Mouse (Mus musculus) embryonic facial prominence, embryonic 15.5 days (tissue): ENCODE results near the gene Polr3k. TPM values are rescaled to one million over a fixed set of nuclear protein-coding genes. Genes with fewer than 3 reads are reported as not detected.
A peak's percentile ranks its signal among the peaks of the same experiment; 100 is the strongest.

Experiments used
- ATAC-seq: fragments of 200-750 bp; cut with Nextera tagmentation; 2 replicates; pipeline ENCODE4 v1.8.0; 2017; ENCODE audit warnings: low read depth, moderate TSS enrichment; ENCODE audit not compliant: insufficient number of reproducible peaks, low FRiP score, low TSS enrichment
- H3K27ac ChIP-seq: fragments of 300-500 bp; sonication (generic); replicated peaks from 2 replicates; pipeline ENCODE4 v1.5.1; 2015; ENCODE audit warnings: mild to moderate bottlenecking, inconsistent platforms
- H3K27me3 ChIP-seq: fragments of 300-500 bp; sonication (generic); 2 replicates; pipeline ENCODE4 v1.6.1; 2015; ENCODE audit warnings: inconsistent platforms
- H3K36me3 ChIP-seq: fragments of 300-500 bp; sonication (generic); 2 replicates; pipeline ENCODE4 v1.6.1; 2015; ENCODE audit warnings: mild to moderate bottlenecking, inconsistent platforms
- H3K4me1 ChIP-seq: fragments of 300-500 bp; sonication (generic); 2 replicates; pipeline ENCODE4 v1.6.1; 2015; ENCODE audit warnings: inconsistent platforms
- H3K4me2 ChIP-seq: fragments of 300-500 bp; sonication (generic); replicated peaks from 2 replicates; pipeline ENCODE4 v1.6.1; 2015; ENCODE audit warnings: mild to moderate bottlenecking, inconsistent platforms
- H3K4me3 ChIP-seq: fragments of 300-500 bp; sonication (generic); replicated peaks from 2 replicates; pipeline ENCODE4 v1.5.1; 2015; ENCODE audit warnings: mild to moderate bottlenecking, inconsistent platforms
- H3K9ac ChIP-seq: fragments of 300-500 bp; sonication (generic); 2 replicates; pipeline ENCODE4 v1.6.1; 2015; ENCODE audit warnings: inconsistent platforms
- H3K9me3 ChIP-seq: fragments of 300-500 bp; sonication (generic); replicated peaks from 2 replicates; pipeline ENCODE4 v1.6.1; 2016; ENCODE audit warnings: inconsistent platforms
- WGBS: fragments of 180-500 bp; shearing (Covaris S2); methylation state at CpG from one replicate; pipeline ENCODE4 v1.1.7; 2015; 5-methylcytosine and 5-hydroxymethylcytosine counted together
- polyA plus RNA-seq: library from polyadenylated mRNA; unstranded; fragments of >200 nt; fragmentation: Nextera tagmentation; extraction: Ambion mirVana; gene quantifications from 2 replicates; pipeline ENCODE4 v1.2.1, GENCODE M21; 2015

Gene Polr3k
- 59.5 and 62.8 TPM in 2 replicates for polyA plus RNA-seq

- peak within 1 kb of the TSS; percentile 73 for H3K4me3 ChIP-seq
- peak; percentile 100 for ATAC-seq
- no peaks in the 10 kb centered on the region for H3K27me3 ChIP-seq
- H3K4me2 ChIP-seq: peak within 1 kb of the TSS; percentile 76
- peak within 1 kb of the TSS; percentile 87 for H3K27ac ChIP-seq
- under 1% methylated on average over 35 of the region's 35 CpGs for WGBS
- peaks cover 18% of the 10 kb centered on the region for H3K4me1 ChIP-seq
- H3K36me3 ChIP-seq: peaks cover 9% of the 10 kb centered on the region
- H3K9me3 ChIP-seq: no peaks in the 10 kb centered on the region
- peak within 1 kb of the TSS; percentile 62 for H3K9ac ChIP-seq
Observed at GRCm38 (mm10) chr2:181863791-181864535, at the start of gene Polr3k. TSS of gene Polr3k (plus strand) at chr2:181864337.

- ATAC-seq: no peak
- H3K4me3 ChIP-seq: no peak overlapping the region
- H3K4me1 ChIP-seq: no peaks in the 10 kb centered on the region
- WGBS: 61% methylated on average over 2 of the region's 2 CpGs
- no peak overlapping the region for H3K9ac ChIP-seq
- no peaks in the 10 kb centered on the region for H3K36me3 ChIP-seq
- no peaks in the 10 kb centered on the region for H3K27me3 ChIP-seq
- no peaks in the 10 kb centered on the region for H3K9me3 ChIP-seq
- H3K4me2 ChIP-seq: no peak overlapping the region
- no peak overlapping the region for H3K27ac ChIP-seq
Observed at GRCm38 (mm10) chr2:181829032-181829650, 35.0 kb upstream of the Polr3k start.

GRCm38 (mm10) chr2:181832745-181833144 lies 31.4 kb upstream of the Polr3k start:
- Histone ChIP-seq H3K27me3 (no peaks in the 10 kb centered on the region), H3K4me3 (no peak overlapping the region), H3K4me2 (no peak overlapping the region), H3K27ac (no peak overlapping the region), H3K4me1 (peaks cover 4% of the 10 kb centered on the region; the same call in 1 of the 2 replicates), H3K9me3 (no peaks in the 10 kb centered on the region), H3K9ac (no peak overlapping the region), H3K36me3 (no peaks in the 10 kb centered on the region)
- WGBS: 76% methylated on average over 2 of the region's 2 CpGs
- ATAC-seq: no peak

- Histone ChIP-seq H3K9me3 (no peaks in the 10 kb centered on the region), H3K27me3 (no peaks in the 10 kb centered on the region), H3K4me2 (peak within 1 kb of the TSS; percentile 60), H3K27ac (peak within 1 kb of the TSS; percentile 93), H3K4me1 (peaks cover 12% of the 10 kb centered on the region), H3K4me3 (peak within 1 kb of the TSS; percentile 76), H3K9ac (peak within 1 kb of the TSS; percentile 71), H3K36me3 (peaks cover 7% of the 10 kb centered on the region; the same call in 1 of the 2 replicates)
- ATAC-seq: peak; percentile 95
- WGBS: under 1% methylated on average over 35 of the region's 35 CpGs
Observed at GRCm38 (mm10) chr2:181837372-181838292, 26.5 kb upstream of the Polr3k start, which contains the start of gene Pcmtd2. TSS of gene Pcmtd2 (plus strand) at chr2:181837854.

- Histone ChIP-seq H3K4me1 (peaks cover 12% of the 10 kb centered on the region), H3K4me3 (peak overlapping the region; percentile 76), H3K27me3 (no peaks in the 10 kb centered on the region), H3K4me2 (peak overlapping the region; percentile 60), H3K27ac (0 out of 2 replicates have a peak overlapping the region, but pooled peaks have one; percentile 3), H3K36me3 (peaks cover 8% of the 10 kb centered on the region; the same call in 1 of the 2 replicates), H3K9me3 (no peaks in the 10 kb centered on the region), H3K9ac (peak overlapping the region; percentile 71)
- 2% methylated on average over 3 of the region's 3 CpGs for WGBS
- ATAC-seq: no peak
Observed at GRCm38 (mm10) chr2:181838293-181838680, 25.9 kb upstream of the Polr3k start.

GRCm38 (mm10) chr2:181845709-181846394 lies 18.3 kb upstream of the Polr3k start:
- H3K27ac ChIP-seq: no peak overlapping the region
- H3K9me3 ChIP-seq: no peaks in the 10 kb centered on the region
- no peaks in the 10 kb centered on the region for H3K4me1 ChIP-seq
- H3K9ac ChIP-seq: no peak overlapping the region
- H3K4me2 ChIP-seq: no peak overlapping the region
- no peak for ATAC-seq
- no peak overlapping the region for H3K4me3 ChIP-seq
- no peaks in the 10 kb centered on the region for H3K27me3 ChIP-seq
- 87% methylated on average over 5 of the region's 5 CpGs for WGBS
- peaks cover 28% of the 10 kb centered on the region for H3K36me3 ChIP-seq

GRCm38 (mm10) chr2:181864536-181864860 lies 361 bp downstream of the Polr3k start:
- peak overlapping the region; percentile 87 for H3K27ac ChIP-seq
- WGBS: 0% methylated on average over 22 of the region's 22 CpGs
- ATAC-seq: peak; percentile 49
- H3K4me3 ChIP-seq: peak overlapping the region; percentile 73
- peaks cover 14% of the 10 kb centered on the region for H3K36me3 ChIP-seq
- H3K27me3 ChIP-seq: no peaks in the 10 kb centered on the region
- H3K4me2 ChIP-seq: peak overlapping the region; percentile 76
- H3K9me3 ChIP-seq: no peaks in the 10 kb centered on the region
- peaks cover 18% of the 10 kb centered on the region for H3K4me1 ChIP-seq
- peak overlapping the region; percentile 62 for H3K9ac ChIP-seq

- H3K36me3 ChIP-seq: peaks cover 23% of the 10 kb centered on the region
- H3K9ac ChIP-seq: no peak overlapping the region
- ATAC-seq: no peak
- no peak overlapping the region for H3K4me2 ChIP-seq
- peaks cover 18% of the 10 kb centered on the region for H3K4me1 ChIP-seq
- H3K4me3 ChIP-seq: no peak overlapping the region
- H3K27ac ChIP-seq: no peak overlapping the region
- 57% methylated on average over 5 of the region's 5 CpGs for WGBS
- H3K9me3 ChIP-seq: no peaks in the 10 kb centered on the region
- H3K27me3 ChIP-seq: no peaks in the 10 kb centered on the region
Observed at GRCm38 (mm10) chr2:181866931-181867330, 2.8 kb downstream of the Polr3k start.

- ATAC-seq: 0 out of 2 replicates have a peak, but pooled peaks have one; percentile 24
- Histone ChIP-seq H3K4me2 (no peak overlapping the region), H3K27me3 (no peaks in the 10 kb centered on the region)
Observed at GRCm38 (mm10) chr2:181871039-181871438, 6.9 kb downstream of the Polr3k start.

GRCm38 (mm10) chr2:181878903-181879302 lies 14.8 kb downstream of the Polr3k start:
- H3K27me3 ChIP-seq: no peaks in the 10 kb centered on the region
- H3K36me3 ChIP-seq: 0 out of 2 replicates have a peak, but pooled peaks cover 6% of the 10 kb centered on the region
- no peak overlapping the region for H3K4me2 ChIP-seq
- 68% methylated on average over 1 of the region's 1 CpGs for WGBS
- H3K4me1 ChIP-seq: no peaks in the 10 kb centered on the region
- H3K9ac ChIP-seq: no peak overlapping the region
- ATAC-seq: no peak
- no peak overlapping the region for H3K27ac ChIP-seq
- no peaks in the 10 kb centered on the region for H3K9me3 ChIP-seq
- H3K4me3 ChIP-seq: no peak overlapping the region

More at GRCm38 (mm10) chr2:181871039-181871438, 6.9 kb downstream of the Polr3k start:
- Histone ChIP-seq H3K9ac (no peak overlapping the region), H3K9me3 (no peaks in the 10 kb centered on the region), H3K4me1 (no peaks in the 10 kb centered on the region), H3K27ac (no peak overlapping the region), H3K36me3 (peaks cover 23% of the 10 kb centered on the region), H3K4me3 (no peak overlapping the region)
- 92% methylated on average over 2 of the region's 2 CpGs for WGBS
